Mouse (Mus musculus) cerebellum, adult 2 months (tissue): Measurements from ENCODE around the gene Eif3i. TPM values are rescaled to one million over a fixed set of nuclear protein-coding genes. Genes with fewer than 3 reads are reported as not detected.

Experiments
- DNase-seq, 2 experiments: peaks; one replicate each; pipeline ENCODE4 v3.0.0; 2021
- H3K27ac ChIP-seq: fragments of 200-500 bp; 2 replicates; pipeline ENCODE4 v1.5.1; 2012; ENCODE audit warnings: low read length, control low read depth, inconsistent platforms; ENCODE audit not compliant: insufficient read depth
- H3K27me3 ChIP-seq: fragments of 200-500 bp; 2 replicates; pipeline ENCODE4 v1.6.1; 2012; ENCODE audit warnings: inconsistent platforms, mild to moderate bottlenecking, low read length, moderate library complexity; ENCODE audit not compliant: control insufficient read depth, insufficient read depth
- H3K4me1 ChIP-seq: fragments of 200-500 bp; 2 replicates; pipeline ENCODE4 v1.6.1; 2011; ENCODE audit warnings: low read length; ENCODE audit not compliant: control insufficient read depth, insufficient read depth
- H3K4me3 ChIP-seq: fragments of 200-500 bp; replicated peaks from 2 replicates; pipeline ENCODE3; 2011; ENCODE audit warnings: mild to moderate bottlenecking, low read depth, low read length, control low read depth; ENCODE audit not compliant: insufficient read depth
- CTCF ChIP-seq: fragments of 200-500 bp; IDR thresholded peaks from 2 replicates; pipeline ENCODE4 v1.5.1; 2011; ENCODE audit warnings: low read depth, mild to moderate bottlenecking, control low read depth, low read length, moderate library complexity, borderline replicate concordance; ENCODE audit not compliant: insufficient read depth
- POLR2A ChIP-seq: fragments of 200-500 bp; IDR thresholded peaks from 2 replicates; pipeline ENCODE4 v1.6.1; 2011; ENCODE audit warnings: low read length, control low read depth, borderline replicate concordance; ENCODE audit not compliant: insufficient read depth
- WGBS: fragments of 180-500 bp; shearing (Covaris S2); methylation state at CpG from one replicate; pipeline ENCODE4 v1.1.7; 2018; 5-methylcytosine and 5-hydroxymethylcytosine counted together
- polyA plus RNA-seq: library from polyadenylated mRNA; depleted of rRNA; stranded (reverse); fragments of >200 nt; gene quantifications from 2 replicates; pipeline ENCODE4 v1.2.3, GENCODE M21; 2012

The Eif3i gene
- polyA plus RNA-seq, 1 experiment, result 232 TPM

DNA sequence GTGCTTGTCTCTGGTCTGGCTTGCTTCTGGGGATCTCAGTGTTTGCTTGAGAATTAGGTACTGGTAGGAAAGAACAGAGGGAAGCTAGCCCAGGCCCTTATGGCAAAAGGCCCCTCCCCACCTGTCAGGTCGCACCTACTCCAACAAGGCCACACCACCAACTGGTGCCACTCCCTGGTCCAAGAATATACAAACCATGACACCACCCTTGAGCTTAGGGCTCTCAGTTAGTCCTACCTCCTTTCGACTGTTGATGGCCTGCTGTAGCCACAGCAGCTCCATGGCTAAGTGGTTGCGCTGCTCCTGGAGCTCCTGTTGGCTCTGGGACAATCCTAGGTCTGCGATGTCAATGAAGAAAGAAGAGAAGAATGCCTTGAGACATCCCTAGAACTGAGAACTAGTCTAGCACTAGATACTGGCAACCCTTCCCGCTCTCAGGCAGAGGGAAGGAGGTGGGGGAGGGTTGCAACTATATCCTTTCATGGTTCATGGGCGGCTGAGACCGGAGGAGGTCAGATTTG is 16.7 kb upstream of the Eif3i start:
- Histone ChIP-seq H3K4me1 (peaks cover 12% of the 10 kb centered on the region), H3K27me3 (no peaks in the 10 kb centered on the region), H3K27ac (no peak overlapping the region), H3K4me3 (no peak overlapping the region)
- no peak for DNase-seq
- TF ChIP-seq POLR2A, result no peak
- no peak for TF ChIP-seq CTCF
- WGBS, result 91% methylated on average over 7 of the region's 7 CpGs

DNA sequence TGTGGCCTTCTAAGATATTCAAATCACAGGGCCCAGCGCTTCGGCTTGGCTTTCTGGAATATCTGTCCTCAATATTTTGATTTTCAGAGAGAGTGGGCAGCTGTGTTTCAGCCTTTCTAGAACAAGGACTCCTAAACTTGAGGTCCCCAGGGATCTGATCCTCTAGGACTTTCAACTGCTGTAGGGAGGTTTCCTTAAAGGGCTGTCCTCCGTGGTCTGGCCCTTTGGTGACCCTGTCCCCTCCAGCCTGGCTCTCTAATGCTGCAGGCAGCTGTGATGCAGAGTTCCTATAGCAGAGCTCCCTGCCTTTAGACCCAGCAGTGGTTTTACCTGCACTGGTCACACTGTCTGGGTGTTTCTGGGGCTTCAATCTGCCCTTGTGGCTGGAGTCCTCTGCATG is 16.2 kb upstream of the Eif3i start:
- no peak for TF ChIP-seq POLR2A
- no peak overlapping the region for H3K27ac ChIP-seq
- WGBS, result 91% methylated on average over 3 of the region's 3 CpGs
- no peak overlapping the region for H3K4me3 ChIP-seq
- H3K4me1 ChIP-seq, result peaks cover 12% of the 10 kb centered on the region
- DNase-seq, result no peak
- H3K27me3 ChIP-seq, result no peaks in the 10 kb centered on the region

DNA sequence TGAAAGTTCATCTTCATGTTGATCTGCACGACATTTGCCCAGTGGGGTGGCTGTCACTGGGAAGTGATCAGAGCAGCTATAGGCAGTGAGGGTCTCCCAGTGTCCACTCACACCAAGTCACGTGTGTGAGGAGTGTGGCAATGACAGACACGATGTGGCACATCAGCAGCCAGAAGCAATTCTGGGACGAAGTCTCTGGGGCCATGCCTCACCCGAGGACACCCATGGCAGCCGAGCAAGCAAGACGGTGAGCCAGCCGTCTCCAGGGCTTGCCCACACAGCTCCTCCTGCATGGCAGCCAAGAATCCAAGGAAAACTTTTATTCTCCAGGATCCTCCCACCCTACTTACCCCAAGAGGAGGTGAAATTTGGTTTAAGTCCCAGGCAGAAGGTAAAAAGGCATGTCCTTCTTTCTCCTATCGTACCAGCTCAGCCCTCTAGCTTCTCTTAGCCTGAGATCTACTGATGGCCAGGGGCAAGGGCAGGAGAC is 15.4 kb upstream of the Eif3i start:
- Histone ChIP-seq H3K27me3 (no peaks in the 10 kb centered on the region), H3K4me1 (peaks cover 8% of the 10 kb centered on the region), H3K4me3 (no peak overlapping the region), H3K27ac (no peak overlapping the region)
- DNase-seq, result no peak
- WGBS, result 76% methylated on average over 9 of the region's 9 CpGs
- TF ChIP-seq POLR2A, result no peak
- no peak for TF ChIP-seq CTCF

DNA sequence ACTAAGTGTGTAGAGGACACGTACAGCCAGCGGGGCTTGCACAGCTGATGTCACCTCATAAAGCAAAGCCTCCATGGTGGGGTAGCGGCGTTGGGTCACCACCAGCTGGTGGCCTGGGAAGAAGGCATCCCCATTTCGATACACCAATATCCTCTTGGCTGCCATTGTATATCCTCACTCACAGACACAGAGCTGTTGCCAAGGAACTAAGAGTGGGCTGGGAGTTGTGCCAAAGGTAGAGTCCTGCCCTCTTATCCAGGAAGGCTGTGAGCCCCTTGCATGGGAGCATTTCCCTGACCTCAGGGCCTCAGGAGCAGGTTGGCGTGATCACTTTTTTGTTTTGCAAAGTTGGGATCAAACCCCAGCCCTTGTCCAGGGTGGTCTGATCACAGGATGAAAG is 13.6 kb upstream of the Eif3i start, which contains the start of gene Dcdc2b:
Dcdc2b (minus strand) TSS at position 165 of the 400 bp plus-strand sequence.
- H3K4me3 ChIP-seq, result no peak within 1 kb of the TSS
- H3K27ac ChIP-seq, result no peak within 1 kb of the TSS
- TF ChIP-seq CTCF (no peak), POLR2A (no peak)
- H3K27me3 ChIP-seq, result no peaks in the 10 kb centered on the region
- 26% methylated on average over 6 of the region's 6 CpGs for WGBS
- DNase-seq, result peak in 1 of 2 experiments; percentile 38
- H3K4me1 ChIP-seq, result peaks cover under 1% of the 10 kb centered on the region; the same call in 1 of the 2 replicates

DNA sequence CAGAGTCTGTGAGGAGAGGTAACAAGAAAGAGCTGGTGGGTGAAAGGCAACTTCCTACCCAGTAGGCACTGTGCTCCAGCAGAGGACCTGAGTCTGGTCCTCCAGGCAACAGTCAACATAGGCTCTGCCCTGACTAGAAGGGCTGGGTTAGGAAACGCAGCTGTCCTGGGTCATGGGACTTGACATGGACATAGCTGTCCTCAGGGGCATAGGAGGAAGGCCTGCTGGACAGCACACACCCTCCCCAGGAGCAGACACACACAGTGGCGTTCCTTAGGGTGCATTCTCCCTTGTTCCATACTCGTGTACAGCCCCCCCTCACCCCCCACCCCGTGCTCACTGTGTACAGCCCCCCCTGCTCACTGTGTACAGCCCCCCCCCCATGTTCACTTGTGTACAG is 10.0 kb upstream of the Eif3i start:
- Histone ChIP-seq H3K4me3 (no peak overlapping the region), H3K27ac (no peak overlapping the region), H3K27me3 (no peaks in the 10 kb centered on the region), H3K4me1 (peaks cover 7% of the 10 kb centered on the region; the same call in 1 of the 2 replicates)
- TF ChIP-seq POLR2A (no peak), CTCF (no peak)
- WGBS, result 56% methylated on average over 4 of the region's 4 CpGs
- no peak for DNase-seq

DNA sequence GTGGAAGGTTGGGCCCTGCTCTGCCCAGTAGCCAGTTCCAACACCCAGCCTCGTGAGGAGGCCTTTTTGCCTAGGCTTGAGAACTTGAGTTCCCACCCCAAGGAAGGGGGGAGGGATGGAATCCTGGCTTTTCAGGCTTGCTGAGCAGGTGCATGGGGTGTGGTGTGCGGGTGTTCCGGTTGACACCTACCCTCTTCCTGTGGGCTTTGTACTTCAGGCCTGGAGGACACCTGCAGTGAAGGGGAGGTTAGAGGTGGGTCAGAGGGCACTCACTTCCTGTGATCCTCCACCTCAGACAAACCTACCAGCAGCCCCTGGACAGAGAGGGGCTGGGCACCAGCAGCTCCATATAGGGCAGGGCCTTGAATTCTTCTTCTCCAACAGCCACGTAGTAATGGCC is 9.6 kb upstream of the Eif3i start:
- Histone ChIP-seq H3K4me3 (no peak overlapping the region), H3K27ac (no peak overlapping the region), H3K4me1 (peaks cover 7% of the 10 kb centered on the region; the same call in 1 of the 2 replicates), H3K27me3 (no peaks in the 10 kb centered on the region)
- no peak for TF ChIP-seq POLR2A
- no peak for TF ChIP-seq CTCF
- WGBS, result 81% methylated on average over 4 of the region's 4 CpGs
- no peak for DNase-seq

DNA sequence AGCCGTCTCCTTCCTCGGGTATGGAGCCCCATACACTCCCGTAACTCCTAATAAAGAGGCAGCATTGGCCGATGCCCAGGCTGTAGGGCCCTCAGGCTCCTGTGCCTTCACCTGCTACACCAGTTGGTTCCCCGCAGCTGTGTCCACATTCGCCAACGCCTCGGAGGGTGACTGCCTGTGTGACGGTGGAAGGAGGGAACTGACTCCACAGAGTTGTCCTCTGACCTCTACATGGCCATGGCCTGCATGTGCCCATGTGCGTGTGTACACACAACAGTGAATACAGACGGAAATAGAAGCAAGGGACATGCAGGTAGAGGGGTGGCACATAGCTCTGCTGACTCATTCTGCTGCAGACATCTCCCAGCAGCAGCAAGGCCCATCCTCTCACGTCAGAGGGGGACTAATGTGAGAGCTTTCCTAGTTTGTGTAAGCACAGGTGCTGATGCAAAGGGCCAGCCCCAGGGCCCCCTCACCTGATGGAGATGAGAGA is 8.7 kb upstream of the Eif3i start:
- WGBS, result 76% methylated on average over 12 of the region's 12 CpGs
- DNase-seq, result peak; percentile 20 to 30
- no peak overlapping the region for H3K27ac ChIP-seq
- TF ChIP-seq CTCF (no peak), POLR2A (no peak)
- no peak overlapping the region for H3K4me3 ChIP-seq
- no peaks in the 10 kb centered on the region for H3K27me3 ChIP-seq
- peaks cover 7% of the 10 kb centered on the region; the same call in 1 of the 2 replicates for H3K4me1 ChIP-seq

DNA sequence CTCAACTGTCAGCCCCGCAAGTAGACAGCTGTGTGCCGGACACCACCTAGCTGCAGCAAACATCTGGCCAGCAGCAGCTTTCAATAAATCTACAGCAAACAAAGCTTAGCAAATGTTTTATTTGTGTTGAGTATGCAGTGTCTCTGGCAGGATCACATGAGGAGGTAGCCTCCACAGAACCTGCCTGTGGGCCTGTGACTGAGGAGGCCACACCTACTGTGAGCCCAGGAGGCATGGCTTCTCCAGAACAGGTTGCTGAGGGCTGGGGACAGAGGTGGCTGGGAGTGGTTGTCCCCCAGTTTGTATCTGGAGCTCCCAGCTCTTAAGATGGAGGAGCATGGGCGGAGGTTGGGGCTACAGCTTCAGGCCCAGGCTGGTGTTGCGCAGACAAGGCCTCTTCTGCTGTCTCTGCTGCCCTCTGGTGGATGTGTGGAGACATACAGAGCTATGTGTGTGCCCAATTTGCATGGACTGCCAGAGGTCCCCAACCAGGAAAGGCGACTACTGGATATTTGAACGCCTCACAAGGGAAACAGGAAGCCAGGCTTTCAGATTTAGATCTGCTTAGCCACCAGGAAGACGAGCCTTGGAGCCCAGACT is 8.1 kb upstream of the Eif3i start:
- peak; percentile 79 to 83 for DNase-seq
- H3K27me3 ChIP-seq, result no peaks in the 10 kb centered on the region
- H3K4me3 ChIP-seq, result no peak overlapping the region
- TF ChIP-seq CTCF (peak; percentile 94), POLR2A (no peak)
- peaks cover 7% of the 10 kb centered on the region; the same call in 1 of the 2 replicates for H3K4me1 ChIP-seq
- WGBS, result 31% methylated on average over 7 of the region's 7 CpGs
- peak overlapping the region; percentile 59; the same call in 1 of the 2 replicates for H3K27ac ChIP-seq
